Mouse (Mus musculus): ENCODE data around the gene Cpne4.

GRCm38 (mm10) chr9:105050257-105050656 is 503.2 kb downstream of the Cpne4 start:
- TF ChIP-seq EP300 (IDR thresholded peaks at IDR 0.05; ENCODE audit: low read depth) (no peak), CTCF (IDR thresholded peaks at IDR 0.05; ENCODE audit: low read depth) (no peak)
